Mouse (Mus musculus): ENCODE results near the gene Nploc4.

GRCm38 (mm10) chr11:120447179-120447578 lies 9.7 kb upstream of the Nploc4 start:
- no peak for TF ChIP-seq POLR2A (IDR thresholded peaks at IDR 0.05; ENCODE audit: extremely low read depth, insufficient read depth, low read length)
- no peak for TF ChIP-seq CTCF (IDR thresholded peaks at IDR 0.05; ENCODE audit: extremely low read depth, insufficient read depth, low read length)

All from cortical plate, adult 2 months (tissue).